Mouse (Mus musculus) layer of hippocampus, adult 18-20 months (tissue): Measurements from ENCODE around the gene Mertk. TPM values are rescaled to one million over a fixed set of nuclear protein-coding genes. Genes with fewer than 3 reads are reported as not detected.

Source experiments
- DNase-seq, 2 experiments: peaks; one replicate each; pipeline ENCODE4 v3.0.0; 2022; ENCODE audit warnings: low spot score in 2 of 2
- total RNA-seq, 2 experiments: library from RNA; stranded (reverse); gene quantifications; 2 replicates each; pipeline ENCODE4 v1.2.3; 2021

Gene Mertk
- total RNA-seq, 2 experiments from 2014 or later: 33.9 to 36.7 TPM

DNA sequence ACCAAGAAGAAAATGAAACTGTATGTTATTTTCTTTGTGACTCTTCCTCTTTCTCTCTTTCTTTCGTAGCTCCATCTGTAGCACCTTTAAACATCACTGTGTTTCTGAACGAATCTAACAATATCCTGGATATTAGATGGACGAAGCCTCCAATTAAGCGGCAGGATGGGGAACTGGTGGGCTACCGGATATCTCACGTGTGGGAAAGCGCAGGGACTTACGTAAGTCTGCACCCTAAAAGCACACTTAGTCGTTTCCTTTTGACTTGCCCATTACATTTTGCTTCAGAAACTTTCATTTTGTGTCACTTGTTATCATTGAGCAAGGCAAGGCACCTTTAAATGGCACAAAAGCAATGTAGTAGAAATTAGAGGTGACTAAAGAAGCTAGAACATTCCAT, 63.3 kb downstream of the Mertk start:
- no peak for DNase-seq

DNA sequence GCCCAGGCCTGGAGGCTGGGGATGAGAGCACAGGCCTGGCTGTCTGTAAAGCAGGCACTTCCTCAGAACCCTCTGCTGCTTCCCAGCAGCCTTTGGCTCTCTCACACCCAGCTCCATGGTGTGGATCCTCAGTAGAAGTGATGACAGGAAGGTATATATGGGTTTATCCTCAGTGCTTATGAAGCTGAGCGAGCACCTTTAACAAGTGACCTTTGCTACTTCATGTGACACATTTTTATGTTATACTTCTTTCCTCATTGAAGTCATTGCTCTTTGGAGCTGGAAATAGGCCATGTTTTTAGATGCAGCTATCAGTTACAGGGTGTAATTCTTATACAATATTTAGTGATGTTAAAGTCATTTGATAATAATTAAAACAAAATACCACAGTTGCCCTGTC, 67.0 kb downstream of the Mertk start:
- no peak for DNase-seq

DNA sequence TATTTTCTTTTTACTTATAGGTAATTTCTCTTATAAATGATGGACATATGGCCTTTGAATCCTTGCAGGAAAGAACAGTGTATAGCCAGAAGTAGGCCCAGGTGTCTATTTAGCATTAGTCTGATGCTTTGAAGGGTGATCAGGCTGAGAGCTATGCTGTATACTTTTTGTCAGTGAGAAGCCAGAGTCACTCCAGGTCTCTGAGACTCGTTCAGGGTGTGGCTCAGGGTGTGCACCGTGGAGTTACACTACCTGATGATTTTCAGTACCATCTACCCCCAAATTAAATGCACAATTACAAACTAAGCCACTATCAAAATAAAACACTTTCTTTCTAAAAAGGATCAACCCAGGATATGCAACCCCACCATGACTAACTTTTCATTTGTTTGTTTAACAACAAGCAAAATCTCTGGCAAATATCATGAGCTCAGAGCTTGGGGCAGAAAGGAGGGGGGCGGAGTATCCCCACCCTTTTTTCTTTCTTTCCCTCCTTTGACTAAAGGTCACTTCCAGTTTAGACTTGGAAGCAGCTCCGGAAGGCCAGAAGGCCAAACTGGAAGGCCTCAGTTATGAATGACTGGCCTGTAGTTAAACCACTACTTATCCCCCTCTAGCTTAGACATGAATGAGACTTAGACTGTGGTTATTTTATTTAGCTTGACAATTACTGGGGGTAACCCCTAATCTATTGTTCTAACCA, 69.9 kb downstream of the Mertk start:
- no peak for DNase-seq

DNA sequence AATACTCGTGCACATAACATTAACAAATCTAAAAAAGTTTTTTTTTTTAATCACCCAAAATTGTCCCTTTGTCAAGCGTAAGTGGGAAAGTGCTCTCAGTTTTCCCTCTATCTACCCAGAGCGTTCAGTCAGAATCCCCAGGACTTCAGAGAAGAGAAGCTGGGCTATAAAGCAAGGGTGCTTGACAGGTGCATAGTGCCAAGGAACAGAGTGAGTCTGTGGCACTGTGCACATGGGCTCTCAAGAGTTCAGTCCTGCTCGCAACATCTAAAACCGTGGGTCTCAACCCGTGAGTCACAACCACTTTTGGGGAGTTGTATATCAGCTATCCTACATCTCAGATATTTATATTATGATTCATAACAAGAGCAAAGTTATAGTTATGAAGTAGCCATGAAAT, 71.8 kb downstream of the Mertk start:
- DNase-seq: no peak

DNA sequence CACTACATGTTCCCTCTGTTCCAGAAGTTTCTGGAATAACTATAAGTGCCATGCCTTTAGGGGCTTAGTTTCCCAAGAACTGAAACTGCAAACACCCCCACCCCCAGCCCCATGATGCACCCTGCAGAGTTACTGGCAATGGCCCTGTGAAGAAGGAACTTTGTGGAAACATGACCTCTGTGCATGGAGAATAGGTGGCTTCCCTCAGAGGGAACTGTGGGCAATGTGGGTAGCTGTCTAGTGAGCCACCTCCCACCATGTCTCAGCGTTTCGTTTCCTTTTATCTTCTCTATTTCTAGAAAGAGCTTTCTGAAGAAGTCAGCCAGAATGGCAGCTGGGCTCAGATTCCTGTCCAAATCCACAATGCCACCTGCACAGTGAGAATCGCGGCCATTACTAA, 72.3 kb downstream of the Mertk start:
- DNase-seq: no peak

DNA sequence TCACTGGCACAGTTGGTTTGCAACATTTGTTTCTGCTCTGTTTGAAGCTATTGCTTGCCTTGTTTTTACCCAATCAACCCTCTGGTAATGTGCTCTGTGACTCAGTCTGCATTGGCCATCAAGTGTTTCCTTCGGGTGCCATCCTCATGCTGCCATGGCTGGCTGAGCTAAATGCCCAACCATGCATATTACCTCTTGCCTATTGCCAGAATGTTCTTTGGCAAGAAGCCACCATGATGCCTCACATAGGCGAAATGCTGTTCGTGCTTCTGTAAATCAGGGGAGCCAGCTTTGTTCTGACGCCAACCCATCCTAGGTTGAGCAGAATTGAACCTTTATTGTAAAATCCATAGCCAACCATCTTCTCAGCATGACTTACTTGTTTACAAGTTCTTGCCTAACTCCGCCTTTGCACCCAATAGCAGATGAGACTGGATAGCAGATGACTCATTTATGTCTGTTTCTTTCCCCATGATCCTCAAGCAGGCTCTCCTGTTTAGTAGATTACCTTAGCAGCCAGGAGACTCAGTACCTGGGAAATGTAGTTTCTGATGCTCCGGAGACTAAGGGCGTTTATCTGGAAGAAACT, 73.1 kb downstream of the Mertk start:
- no peak for DNase-seq

DNA sequence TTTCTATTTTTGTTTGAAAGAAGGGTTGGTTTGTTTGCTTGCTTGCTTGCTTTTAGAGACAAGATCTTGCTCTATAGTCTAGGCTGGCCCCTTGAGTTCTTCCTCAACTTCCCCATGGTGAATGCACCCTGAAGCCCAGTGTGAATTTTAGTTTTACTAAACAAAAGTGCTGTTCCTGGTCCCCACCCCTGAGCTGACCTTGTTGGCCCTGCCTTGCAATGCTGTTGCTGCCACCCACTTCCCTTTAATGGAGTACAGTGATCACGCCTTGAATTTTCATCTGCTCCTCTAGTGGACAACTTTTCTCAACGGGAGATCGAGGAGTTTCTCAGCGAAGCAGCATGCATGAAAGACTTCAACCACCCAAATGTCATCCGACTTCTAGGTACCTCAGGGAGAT, 83.5 kb downstream of the Mertk start:
- no peak for DNase-seq

DNA sequence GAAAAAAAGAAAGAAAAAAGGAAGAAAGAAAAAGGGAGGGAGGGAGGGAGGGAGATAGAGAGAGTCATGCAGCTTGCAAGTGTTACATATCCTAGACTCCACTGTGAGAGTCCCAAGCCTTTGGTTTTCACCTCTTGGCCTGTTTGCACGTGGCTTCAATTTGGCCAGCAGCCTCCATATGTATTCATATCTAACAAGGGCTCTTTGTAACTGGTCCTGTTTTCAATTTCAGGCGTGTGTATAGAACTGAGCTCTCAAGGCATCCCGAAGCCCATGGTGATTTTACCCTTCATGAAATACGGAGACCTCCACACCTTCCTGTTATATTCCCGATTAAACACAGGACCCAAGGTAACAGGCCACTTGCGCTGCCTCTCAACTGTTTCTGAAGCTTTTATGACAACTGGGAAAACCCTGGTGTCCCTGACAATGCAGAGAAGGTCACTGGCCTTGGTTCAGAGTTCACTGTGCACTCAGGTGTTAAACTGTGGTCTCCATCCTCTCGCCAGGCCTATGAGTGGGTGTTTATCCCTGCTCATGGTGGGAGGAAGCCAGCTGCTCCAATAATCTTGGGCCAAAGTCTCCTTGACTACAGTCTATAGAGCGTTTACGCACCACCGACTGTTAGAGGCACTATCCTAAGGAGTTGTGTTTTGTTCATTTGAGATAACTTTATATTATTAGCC, 85.0 kb downstream of the Mertk start:
- no peak for DNase-seq

DNA sequence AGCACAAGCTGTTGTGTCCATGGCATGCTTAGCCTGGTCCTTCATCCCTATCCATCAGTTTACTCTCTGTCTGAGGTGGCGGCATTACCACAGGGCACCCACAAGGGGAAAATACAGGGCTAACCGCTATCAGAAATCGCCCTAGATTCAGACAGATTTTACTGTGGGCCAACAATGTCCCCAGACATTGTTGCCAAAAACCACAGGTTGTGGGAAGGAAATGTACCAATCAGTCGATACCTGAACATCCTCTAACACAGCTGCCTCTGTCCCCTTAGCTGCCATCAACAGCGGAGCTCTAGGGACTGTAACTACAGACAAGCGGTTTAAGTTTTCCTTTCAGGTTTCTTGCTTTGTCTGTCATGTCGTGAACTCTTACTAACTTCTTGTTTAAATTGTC, 86.1 kb downstream of the Mertk start:
- DNase-seq: no peak

DNA sequence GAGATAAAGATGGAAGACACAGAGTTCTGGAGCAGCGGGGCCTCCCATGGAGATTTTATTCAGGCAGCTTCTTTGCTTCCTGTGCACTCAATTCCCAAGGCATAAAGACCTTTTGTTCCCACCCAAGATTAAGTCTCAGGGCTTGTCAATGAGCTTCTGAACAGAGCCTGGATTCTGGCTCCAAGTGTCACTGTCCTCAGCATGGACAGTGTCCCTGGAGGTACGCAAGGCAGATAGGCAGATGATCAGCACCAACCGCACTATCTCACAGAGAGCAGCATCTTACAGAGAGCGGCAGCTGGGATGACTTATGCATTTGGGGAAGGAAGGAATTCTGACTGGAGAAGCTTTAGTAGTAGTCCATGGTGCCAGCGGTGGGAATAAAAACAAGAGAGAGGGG, 87.6 kb downstream of the Mertk start:
- DNase-seq: no peak

DNA sequence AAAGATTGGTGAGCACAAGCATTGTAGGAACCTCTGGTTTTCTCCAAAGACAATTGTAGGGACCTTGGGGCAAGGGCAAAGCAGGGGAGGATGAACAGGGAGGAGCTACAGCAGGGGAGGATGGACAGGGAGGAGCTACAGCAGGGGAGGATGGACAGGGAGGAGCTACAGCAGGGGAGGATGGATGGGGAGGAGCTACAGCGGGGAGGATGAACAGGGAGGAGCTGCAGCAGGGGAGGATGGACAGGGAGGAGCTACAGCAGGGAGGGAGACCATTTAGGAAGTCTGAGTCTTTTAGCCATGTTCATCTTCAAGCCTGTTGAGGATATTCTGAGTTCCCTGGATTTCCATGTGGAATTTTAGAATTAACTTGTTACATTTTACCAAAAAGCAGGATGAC, 88.0 kb downstream of the Mertk start:
- DNase-seq: no peak

DNA sequence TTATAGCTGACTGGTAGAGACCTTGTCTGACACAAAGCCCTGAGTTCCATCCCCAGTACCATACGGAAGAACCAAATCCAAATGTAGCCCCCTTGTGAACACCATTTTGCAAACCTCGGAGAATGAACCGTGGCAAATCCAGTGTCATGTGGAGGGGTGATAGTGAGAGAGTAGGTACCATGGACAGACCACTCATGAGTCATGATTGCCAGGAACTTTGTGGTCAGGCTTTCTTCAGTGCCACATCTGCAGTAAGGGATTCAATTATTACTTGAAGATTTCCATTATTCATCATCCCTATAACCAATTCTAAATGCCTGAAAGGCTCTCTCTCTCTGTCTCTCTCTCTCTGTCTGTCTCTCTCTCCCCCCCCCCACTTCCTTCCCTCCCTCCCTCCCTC, 89.0 kb downstream of the Mertk start:
- no peak for DNase-seq

DNA sequence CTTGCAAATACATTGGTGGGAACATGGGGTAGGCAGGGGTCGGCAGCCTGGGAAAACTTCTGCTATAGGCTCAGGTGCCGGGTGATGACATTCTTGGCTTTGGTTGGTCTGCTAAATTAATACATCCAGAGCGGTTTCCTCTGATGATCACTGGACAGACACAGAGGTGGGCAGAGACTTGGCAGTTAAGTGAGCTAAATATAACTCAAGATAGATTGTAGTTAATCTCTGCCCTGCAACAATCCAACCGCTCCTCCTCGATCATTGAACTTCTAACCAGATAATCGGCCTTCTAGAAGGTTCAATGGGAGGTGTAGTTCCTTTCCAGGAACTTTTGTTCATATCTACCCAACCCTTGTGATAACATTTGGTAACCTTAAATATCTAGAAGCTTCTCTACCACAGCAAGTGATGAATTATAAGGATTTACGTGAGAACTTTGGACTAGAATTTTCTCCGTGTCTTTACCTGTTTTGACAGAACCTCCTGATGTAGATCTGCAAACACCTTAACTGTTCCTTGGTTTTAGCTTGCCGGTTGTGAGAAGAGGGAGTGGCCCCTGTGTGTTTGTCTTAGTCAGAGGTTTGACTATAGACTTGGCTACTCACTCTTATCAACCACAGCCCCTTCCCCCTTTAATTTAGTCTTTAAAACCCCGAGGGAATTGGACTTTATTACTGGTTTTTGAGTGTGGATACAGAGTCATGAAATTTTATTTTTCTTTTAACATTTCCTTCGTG, 92.3 kb downstream of the Mertk start:
- no peak for DNase-seq

DNA sequence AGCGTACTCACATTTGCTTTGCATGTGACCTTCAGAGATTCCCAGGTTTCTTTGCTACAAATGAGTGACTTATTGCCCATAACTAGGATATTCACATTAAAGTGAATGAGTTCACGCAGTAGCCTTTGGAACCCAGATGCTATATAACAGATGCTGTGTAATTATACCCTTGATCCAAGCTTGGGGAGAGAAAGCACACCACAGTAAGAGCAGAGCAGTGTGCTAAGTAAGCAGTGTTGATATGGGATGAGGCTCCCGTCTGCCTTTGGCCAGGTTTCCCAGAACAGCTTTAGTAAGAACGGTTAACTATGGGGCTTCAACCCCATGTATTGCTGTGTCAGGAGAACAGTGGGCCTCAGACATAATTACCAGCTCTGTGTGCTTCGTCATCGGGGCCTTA, 95.2 kb downstream of the Mertk start:
- DNase-seq: no peak

DNA sequence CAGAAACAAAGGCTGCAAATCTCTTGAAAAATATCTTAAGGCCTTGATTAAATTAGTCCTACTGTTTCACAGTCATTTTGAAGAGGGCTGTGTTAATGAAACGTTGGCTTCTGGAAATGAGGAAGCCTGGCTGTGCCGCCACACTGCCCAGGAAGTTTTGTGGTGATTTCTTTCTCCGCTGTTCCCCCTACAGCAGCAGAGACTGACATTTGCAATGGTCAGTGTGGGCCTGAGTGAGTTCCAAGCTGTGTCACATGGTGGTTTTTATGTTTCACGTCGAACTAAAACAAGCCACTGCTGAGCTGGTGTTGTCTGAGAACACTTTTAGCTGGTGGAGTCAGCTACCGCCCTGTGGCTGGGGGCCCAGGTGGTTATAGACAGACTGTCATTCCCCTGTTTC, 97.7 kb downstream of the Mertk start:
- no peak for DNase-seq

DNA sequence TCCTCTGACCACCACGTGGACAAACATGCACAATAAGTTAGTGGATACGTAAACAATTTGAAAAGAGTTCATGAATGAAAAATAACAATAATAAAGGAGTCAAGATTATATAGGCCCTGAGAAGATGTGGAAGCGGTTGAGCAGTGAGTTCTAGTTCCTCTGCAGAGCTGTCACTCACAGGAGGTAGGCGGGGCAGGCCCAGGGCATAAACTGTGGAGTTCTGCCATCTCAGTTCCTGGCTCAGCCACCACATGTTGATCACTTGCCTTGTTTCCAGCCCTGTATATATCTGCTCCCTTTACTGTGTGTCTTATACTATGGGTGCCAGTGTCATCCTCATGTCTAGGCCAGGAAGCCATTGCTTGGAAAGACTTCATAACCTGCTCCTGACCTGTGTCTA, 104.7 kb downstream of the Mertk start:
- DNase-seq: no peak

DNA sequence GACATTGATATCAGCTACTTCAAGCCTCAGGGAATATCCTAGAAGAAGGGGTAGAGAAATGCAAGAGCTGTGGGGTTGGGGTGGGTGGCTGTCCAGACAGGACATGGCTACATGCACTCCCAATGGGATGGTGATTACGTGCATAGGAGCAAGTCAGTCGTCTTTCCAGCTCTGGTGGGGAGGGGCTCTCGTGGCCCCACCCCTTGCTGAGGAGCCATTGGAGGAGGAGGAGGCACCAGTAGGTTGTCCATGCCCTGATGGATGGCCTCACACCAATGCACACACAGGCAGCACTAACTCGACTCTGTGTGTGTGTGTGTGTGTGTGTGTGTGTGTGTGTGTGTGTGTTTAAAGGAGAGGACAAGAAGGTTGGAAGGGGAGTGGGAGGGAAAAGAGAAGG, 106.6 kb downstream of the Mertk start:
- DNase-seq: no peak

DNA sequence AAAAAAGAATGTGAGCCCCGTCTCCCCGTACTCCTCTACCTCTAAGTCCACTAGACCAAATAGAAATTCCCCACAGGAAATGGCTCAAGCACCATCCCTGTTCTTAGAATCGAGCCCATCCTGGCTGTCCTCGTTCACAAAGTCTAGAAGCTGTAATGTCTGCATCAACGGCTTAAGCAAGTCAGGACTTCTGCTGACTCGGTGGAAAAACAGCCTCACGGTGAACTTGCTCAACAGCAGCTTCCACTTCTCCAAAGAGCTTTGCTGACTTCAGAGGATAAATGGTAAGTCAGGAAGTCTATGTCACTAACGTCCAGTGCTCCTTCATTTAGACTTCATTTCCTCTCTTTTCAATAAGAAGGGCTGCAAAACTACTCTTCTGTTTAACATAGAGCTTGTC, 107.8 kb downstream of the Mertk start:
- DNase-seq: no peak

DNA sequence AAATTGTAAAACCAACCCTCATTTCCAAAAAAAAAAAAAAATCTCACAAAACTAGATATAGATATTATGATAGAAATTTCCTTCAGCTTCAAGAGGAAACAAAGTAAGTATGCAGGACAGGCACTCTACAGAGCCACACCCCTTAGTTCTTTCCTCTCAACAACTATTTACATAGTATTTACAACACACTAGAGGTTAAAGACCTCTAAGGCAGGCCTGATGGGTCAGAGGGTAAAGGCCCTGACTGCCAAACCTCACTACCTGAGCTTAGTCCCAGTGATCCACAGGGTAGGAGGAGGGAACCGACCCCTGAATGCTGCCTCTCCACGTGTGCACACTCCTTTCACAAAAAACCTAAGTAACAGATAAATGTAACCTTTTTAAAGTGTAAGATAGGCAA, 114.0 kb downstream of the Mertk start:
- DNase-seq: no peak

DNA sequence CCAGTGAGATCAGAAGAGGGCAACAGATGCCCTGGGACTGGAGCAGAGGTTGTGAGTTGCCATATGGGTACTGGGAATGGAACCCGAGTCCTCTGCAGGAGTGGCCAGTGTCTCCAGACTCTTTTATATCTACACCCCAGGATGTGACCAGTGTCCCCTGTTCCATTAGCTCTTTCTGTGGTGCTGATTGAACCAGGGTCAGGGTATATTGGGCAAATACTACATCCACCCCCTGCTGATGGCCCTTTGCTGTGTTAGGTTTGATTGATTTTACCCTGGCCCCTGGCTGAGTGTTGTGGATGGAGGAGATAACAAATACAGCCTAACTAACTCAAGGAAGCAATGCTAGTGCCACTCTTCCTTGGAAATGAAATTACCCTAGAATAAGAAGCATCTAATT, 117.6 kb downstream of the Mertk start:
- DNase-seq: no peak

DNA sequence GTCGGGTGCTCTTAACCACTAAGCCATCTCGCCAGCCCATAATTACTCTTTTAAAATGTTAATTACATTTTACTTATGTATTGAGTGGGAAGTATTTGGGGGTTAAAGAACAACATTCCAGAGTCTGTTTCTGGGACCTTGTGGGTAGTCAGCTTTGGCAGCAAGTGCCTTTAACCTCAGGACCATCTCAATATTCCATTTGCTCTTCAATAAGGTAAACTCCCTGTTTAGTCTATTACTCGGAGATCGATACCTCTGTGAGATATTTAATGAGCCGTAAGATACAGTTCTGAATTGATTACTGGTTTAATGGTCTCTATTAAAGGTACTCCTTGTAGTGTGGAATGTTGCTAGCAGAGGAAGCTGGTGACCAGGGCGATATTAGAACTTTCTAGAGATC, 118.2 kb downstream of the Mertk start:
- DNase-seq: no peak

DNA sequence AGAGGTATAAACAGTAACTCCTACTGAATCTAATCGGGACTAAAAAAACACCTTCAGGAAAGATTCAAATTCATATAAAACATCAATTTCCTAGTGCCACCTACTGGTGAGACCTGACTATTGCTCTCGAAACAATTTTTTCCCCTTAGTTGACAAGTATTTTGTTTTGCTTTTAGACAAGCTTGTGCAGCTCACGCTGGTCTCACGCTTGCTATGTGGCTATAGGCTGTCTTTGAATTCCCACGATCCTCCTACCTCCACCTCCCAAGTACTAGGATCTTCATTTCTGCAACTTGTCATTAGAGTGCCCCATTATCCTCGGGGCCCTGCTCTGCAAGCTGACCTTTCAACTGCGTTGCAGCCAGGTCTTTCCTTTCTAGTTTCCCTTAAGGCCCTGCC, 118.6 kb downstream of the Mertk start:
- peak; percentile 67 to 88 for DNase-seq
